Mouse (Mus musculus) cerebellum, adult 2 months (tissue): ENCODE results near the gene Rps29.

ENCODE experiments used
- CTCF ChIP-seq: fragments of 200-500 bp; IDR thresholded peaks from 2 replicates; pipeline ENCODE4 v1.5.1; 2011; ENCODE audit warnings: low read depth, mild to moderate bottlenecking, control low read depth, low read length, moderate library complexity, borderline replicate concordance; ENCODE audit not compliant: insufficient read depth
- POLR2A ChIP-seq: fragments of 200-500 bp; IDR thresholded peaks from 2 replicates; pipeline ENCODE4 v1.6.1; 2011; ENCODE audit warnings: low read length, control low read depth, borderline replicate concordance; ENCODE audit not compliant: insufficient read depth

- no peak for TF ChIP-seq POLR2A
- TF ChIP-seq CTCF = no peak
Observed at GRCm38 (mm10) chr12:69156436-69156835, 2.5 kb downstream of the Rps29 start.
